8 mouse cellular contexts compared by ENCODE assay signal in the genomic region with DNA sequence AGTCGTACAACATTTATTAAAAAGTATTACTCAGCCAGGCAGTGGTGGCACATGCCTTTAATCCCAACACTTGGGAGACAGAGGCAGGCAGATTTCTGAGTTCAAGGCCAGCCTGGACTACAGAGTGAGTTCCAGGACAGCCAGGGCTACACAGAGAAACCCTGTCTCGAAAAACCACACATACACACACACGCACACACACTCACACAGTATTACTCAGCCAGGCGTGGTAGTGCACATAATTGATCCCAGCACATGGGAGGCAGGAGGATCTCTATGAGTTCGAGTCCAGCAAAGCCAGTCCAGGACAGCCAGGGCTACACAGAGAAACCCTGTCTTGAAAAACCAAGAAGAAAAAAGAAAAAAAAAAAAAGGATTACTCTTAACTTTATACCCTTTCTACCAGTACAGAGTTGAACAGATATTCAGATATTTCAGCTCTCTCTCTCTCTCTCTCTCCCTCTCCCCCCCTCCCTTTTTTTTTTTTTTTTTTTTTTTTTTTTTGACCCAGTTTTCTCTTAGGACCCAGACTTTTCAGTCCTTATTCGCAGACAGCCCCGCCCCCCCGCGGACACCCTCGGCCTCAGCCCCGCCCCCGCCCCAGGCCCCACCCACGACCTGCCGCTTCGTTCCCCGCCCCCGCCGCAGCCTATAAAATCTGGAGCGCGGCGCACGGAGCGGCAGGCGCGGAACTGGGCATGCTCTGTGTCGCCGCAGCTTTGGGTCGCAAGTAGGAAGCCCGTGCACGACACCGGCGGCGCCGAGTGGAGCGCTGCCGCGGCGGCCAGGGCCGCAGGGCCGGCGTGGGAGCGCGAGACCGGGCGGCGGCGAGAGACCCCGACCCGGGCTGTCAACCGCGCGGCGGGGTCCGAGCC. TPM values are rescaled to one million over a fixed set of nuclear protein-coding genes. Genes with fewer than 3 reads are reported as not detected.
DNase-seq lines count a peak whose midpoint lies in the region; ATAC-seq and TF ChIP-seq lines count a peak whose summit lies in the region.

A gene (plus strand): TSS at position 683 of the 875 bp plus-strand sequence.

- peak within 1 kb of the TSS; percentile 4 for H3K27ac ChIP-seq in brown adipose tissue, adult 24 weeks (replicated peaks; ENCODE audit: low read depth, low read length)
- peak within 1 kb of the TSS; percentile 88 for H3K27ac ChIP-seq in heart, embryonic 13.5 days (replicated peaks)
- H3K27ac ChIP-seq in liver, embryonic 11.5 days (ENCODE audit: low read depth, low read length), result peak within 1 kb of the TSS; percentile 84

- H3K4me2 ChIP-seq in heart, embryonic 13.5 days, result peak within 1 kb of the TSS; percentile 77
- peak within 1 kb of the TSS; percentile 64 for H3K4me2 ChIP-seq in liver, embryonic 11.5 days
- peak within 1 kb of the TSS; percentile 91 for H3K4me2 ChIP-seq in myocyte (ENCODE audit: low read depth)

- WGBS in heart, embryonic 13.5 days, result 9% methylated on average over 47 of the region's 54 CpGs
- 8% methylated on average over 52 of the region's 54 CpGs for WGBS in liver, embryonic 11.5 days

- H3K36me3 ChIP-seq in heart, embryonic 13.5 days, result no peaks in the 10 kb centered on the region
- no peaks in the 10 kb centered on the region for H3K36me3 ChIP-seq in liver, embryonic 11.5 days (ENCODE audit: control insufficient read depth, insufficient read depth, low read length)
- no peaks in the 10 kb centered on the region for H3K36me3 ChIP-seq in myocyte (ENCODE audit: control insufficient read depth, insufficient read depth)

- TF ChIP-seq POLR2A in myocyte (IDR thresholded peaks at IDR 0.05; ENCODE audit: insufficient read length, low read depth), result peak; percentile 98

- peaks cover 41% of the 10 kb centered on the region for H3K79me2 ChIP-seq in myocyte (ENCODE audit: control insufficient read depth, insufficient read depth)

- peak; percentile 61 for ATAC-seq in heart, embryonic 13.5 days (ENCODE audit: extremely low read depth, insufficient number of reproducible peaks, low FRiP score, low TSS enrichment)
- ATAC-seq in liver, embryonic 11.5 days (replicated peaks; ENCODE audit: low FRiP score), result peak; percentile 73

- no peaks in the 10 kb centered on the region for H3K27me3 ChIP-seq in heart, embryonic 13.5 days (replicated peaks)
- H3K27me3 ChIP-seq in liver, embryonic 11.5 days (replicated peaks; ENCODE audit: control insufficient read depth, insufficient read depth, low read length), result no peaks in the 10 kb centered on the region
- no peaks in the 10 kb centered on the region for H3K27me3 ChIP-seq in myocyte (ENCODE audit: control insufficient read depth, insufficient read depth, insufficient read length)

- peak; percentile 95 for DNase-seq in CD4-positive, CD25-positive, alpha-beta regulatory T cell, adult 2 months (ENCODE audit: low read depth, low spot score)
- DNase-seq in fibroblast of lung, adult 2 months (ENCODE audit: low read depth), result peak; percentile 24
- DNase-seq in kidney, postnatal 10 days, result peak; percentile 96
- DNase-seq in liver, embryonic 11.5 days (ENCODE audit: low spot score), result peak; percentile 88
- DNase-seq in spleen, postnatal 4 days (ENCODE audit: low spot score in 2 of 2), result peak; percentile 92 to 97

- peak within 1 kb of the TSS; percentile 75 for H3K4me3 ChIP-seq in brown adipose tissue, adult 24 weeks (ENCODE audit: insufficient read depth, low read depth, low read length)
- H3K4me3 ChIP-seq in heart, embryonic 13.5 days, result peak within 1 kb of the TSS; percentile 89
- H3K4me3 ChIP-seq in liver, embryonic 11.5 days (ENCODE audit: low read depth, low read length), result peak within 1 kb of the TSS; percentile 83
- peak within 1 kb of the TSS; percentile 71 for H3K4me3 ChIP-seq in myocyte

- H3K4me1 ChIP-seq in brown adipose tissue, adult 24 weeks (ENCODE audit: control insufficient read depth, insufficient read depth, insufficient read length, low read length), result no peaks in the 10 kb centered on the region
- peaks cover 43% of the 10 kb centered on the region for H3K4me1 ChIP-seq in heart, embryonic 13.5 days
- H3K4me1 ChIP-seq in liver, embryonic 11.5 days (replicated peaks; ENCODE audit: control insufficient read depth, insufficient read depth, low read length), result peaks cover 11% of the 10 kb centered on the region; the same call in 1 of the 2 replicates

- H3K9me3 ChIP-seq in heart, embryonic 13.5 days, result no peaks in the 10 kb centered on the region
- H3K9me3 ChIP-seq in liver, embryonic 11.5 days (ENCODE audit: control insufficient read depth, low read length), result no peaks in the 10 kb centered on the region

- peak within 1 kb of the TSS; percentile 94 for H3ac ChIP-seq in myocyte (ENCODE audit: control insufficient read depth, insufficient read length)

- H3K9ac ChIP-seq in heart, embryonic 13.5 days, result peak within 1 kb of the TSS; percentile 82
- H3K9ac ChIP-seq in liver, embryonic 11.5 days (ENCODE audit: low read depth, low read length), result peak within 1 kb of the TSS; percentile 77

TF ChIP-seq in myocyte, 11 proteins besides CTCF, POLR2A, EP300 and RAD21:
- TF ChIP-seq USF1 (IDR thresholded peaks at IDR 0.05; ENCODE audit: low read depth), result no peak
- peak in 1 of 3 experiments; percentile 7 for TF ChIP-seq MYOG (IDR thresholded peaks at IDR 0.05; ENCODE audit: control insufficient read depth in 1 of 3, insufficient read depth in 1 of 3, insufficient read length in 2 of 3, low read depth in 2 of 3)
- peak; percentile 31 for TF ChIP-seq REST (IDR thresholded peaks at IDR 0.05; ENCODE audit: insufficient read depth, insufficient read length)
- TF ChIP-seq POLR2AphosphoS2 (IDR thresholded peaks at IDR 0.05; ENCODE audit: insufficient read length, low read depth), result peak; percentile 92

RNA-seq across cellular contexts. Expression of the gene that starts here (rescaled TPM):
- polyA plus RNA-seq in brown adipose tissue, adult 24 weeks (2012; ENCODE audit: insufficient read depth, insufficient read length, missing spikeins), result 11.1 and 11.6 TPM in 2 replicates
- 7.6 and 8.3 TPM in 2 replicates for polyA plus RNA-seq in heart, embryonic 13.5 days (2015; fragmentation: Nextera tagmentation; extraction: Ambion mirVana)
- 29.7 and 32.8 TPM in 2 replicates for polyA plus RNA-seq in liver, embryonic 11.5 days (2014; fragmentation: Nextera tagmentation; extraction: Ambion mirVana)
- polyA plus RNA-seq in myocyte (2012; fragmentation: generic; extraction: Trizol), result 9.0 TPM

Comparison
In these comparisons a context has a peak if more than half of its experiments do, and no peak if none do; other contexts are left out.
1. Peak in every context shown above with its lines: DNase-seq, ATAC-seq, H3K4me3 ChIP-seq and H3K27ac ChIP-seq.
2. DNase-seq: peak in every context shown above with its lines; median percentile 96 in kidney, postnatal 10 days; 95 in CD4-positive, CD25-positive, alpha-beta regulatory T cell, adult 2 months; 94 in spleen, postnatal 4 days; 88 in liver, embryonic 11.5 days; 24 in fibroblast of lung, adult 2 months.
3. H3K27ac ChIP-seq: peak in every context shown above with its lines; median percentile 88 in heart, embryonic 13.5 days; 84 in liver, embryonic 11.5 days; 4 in brown adipose tissue, adult 24 weeks.